Mouse (Mus musculus) heart, adult 18-20 months (tissue): Measurements from ENCODE around the gene Prkg1. TPM values are rescaled to one million over a fixed set of nuclear protein-coding genes. Genes with fewer than 3 reads are reported as not detected.

Experiments used
- DNase-seq, 2 experiments: peaks; one replicate each; pipeline ENCODE4 v3.0.0; 2021 to 2022; ENCODE audit warnings: mixed read lengths in 1 of 2
- total RNA-seq, 2 experiments: library from RNA; stranded (reverse); gene quantifications; 2 replicates each; pipeline ENCODE4 v1.2.3; 2021

Gene Prkg1
- total RNA-seq, 2 experiments from 2014 or later: 11.2 to 11.5 TPM

GRCm38 (mm10) chr19:30843052-30843564, 921.7 kb downstream of the Prkg1 start:
- peak; percentile 27 to 33 for DNase-seq

GRCm38 (mm10) chr19:30842640-30843039, 922.2 kb downstream of the Prkg1 start:
- DNase-seq: no peak

GRCm38 (mm10) chr19:30833045-30833651, 931.7 kb downstream of the Prkg1 start:
- no peak for DNase-seq

GRCm38 (mm10) chr19:30829231-30829775, 935.5 kb downstream of the Prkg1 start:
- no peak for DNase-seq

DNA sequence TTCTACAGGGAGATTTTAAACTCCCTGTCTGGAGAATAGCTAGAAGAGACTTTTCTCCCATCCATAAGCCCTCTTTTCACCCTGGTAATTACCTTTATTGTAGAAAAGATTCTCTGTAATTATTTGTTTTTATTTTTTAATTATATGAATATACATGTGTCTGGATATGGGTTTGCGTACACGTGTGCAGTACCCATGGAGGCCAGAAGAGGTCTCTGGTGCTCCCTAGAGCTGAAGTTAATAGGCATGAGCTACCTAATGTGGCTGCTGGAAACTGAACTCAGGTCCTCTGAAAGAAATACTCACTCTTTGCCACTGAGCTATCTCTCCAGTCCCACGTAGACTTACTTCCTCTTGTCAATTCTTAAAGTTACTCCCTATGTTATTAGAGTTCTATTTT, 937.0 kb downstream of the Prkg1 start:
- DNase-seq: no peak

GRCm38 (mm10) chr19:30826106-30826505, 938.7 kb downstream of the Prkg1 start:
- peak in 1 of 2 experiments; percentile 33 for DNase-seq

GRCm38 (mm10) chr19:30815661-30816060, 949.2 kb downstream of the Prkg1 start:
- no peak for DNase-seq

GRCm38 (mm10) chr19:30806265-30806664, 958.6 kb downstream of the Prkg1 start:
- no peak for DNase-seq

DNA sequence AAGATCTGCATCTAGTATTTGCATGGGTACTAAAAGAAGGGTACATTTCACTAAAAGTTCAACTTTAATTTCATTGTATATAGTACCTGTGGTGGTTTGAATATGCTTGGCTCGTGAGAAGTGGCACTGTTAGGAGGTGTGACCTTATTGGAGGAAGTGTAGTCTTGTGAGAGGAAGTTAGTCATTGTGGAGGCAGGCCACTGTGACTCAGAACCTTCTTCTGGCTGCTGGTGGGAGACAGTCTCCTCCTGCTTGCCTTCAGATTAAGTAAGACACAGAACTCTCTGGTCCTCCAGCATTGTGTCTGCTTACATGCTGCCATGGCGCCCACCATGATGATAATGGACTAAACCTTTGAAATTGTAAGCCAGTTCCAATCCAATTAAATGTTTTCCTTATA, 984.0 kb downstream of the Prkg1 start:
- DNase-seq: no peak

- DNase-seq: no peak
These were observed 996.5 kb downstream of the Prkg1 start for GRCm38 (mm10) chr19:30768316-30768715.

DNA sequence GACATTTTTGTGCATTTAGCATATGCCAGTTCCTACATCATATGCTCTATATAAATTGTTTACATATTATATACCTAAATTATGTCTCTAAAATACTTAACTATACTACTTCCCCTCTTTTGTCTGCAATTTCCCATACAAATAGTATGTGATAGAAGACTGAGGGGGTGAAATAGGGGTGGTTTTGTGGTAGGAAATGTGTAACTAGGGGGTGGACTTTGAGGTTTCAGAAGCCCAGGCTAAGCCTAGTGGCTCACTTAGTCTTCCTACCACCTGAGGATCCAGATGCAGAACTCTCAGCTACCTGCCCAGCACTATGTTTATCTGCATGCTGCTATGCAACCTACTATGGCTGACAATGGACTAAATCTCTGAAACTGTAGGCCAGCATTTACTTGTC, 1020.4 kb downstream of the Prkg1 start:
- DNase-seq: no peak

GRCm38 (mm10) chr19:30699130-30699529, 1065.7 kb downstream of the Prkg1 start:
- DNase-seq: no peak

DNA sequence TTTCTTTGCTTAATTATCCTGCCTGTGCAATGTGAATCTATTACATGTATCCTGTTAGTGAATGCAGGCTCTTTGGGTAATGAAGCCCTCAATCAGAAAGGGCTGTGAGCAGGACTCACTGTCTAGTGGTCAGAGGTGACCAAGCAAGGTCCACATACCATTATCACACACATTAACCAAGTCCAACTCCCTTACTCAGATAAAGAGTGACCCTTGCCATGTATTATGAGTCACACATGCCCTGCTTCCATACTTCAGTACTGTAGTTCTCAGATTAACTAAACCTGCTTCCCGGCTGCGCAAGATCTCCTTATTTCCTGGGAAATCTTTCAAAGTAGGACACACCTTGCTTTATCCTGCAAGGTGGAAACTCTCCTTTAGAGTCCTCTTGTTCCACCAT, 1073.6 kb downstream of the Prkg1 start:
- DNase-seq: no peak

DNA sequence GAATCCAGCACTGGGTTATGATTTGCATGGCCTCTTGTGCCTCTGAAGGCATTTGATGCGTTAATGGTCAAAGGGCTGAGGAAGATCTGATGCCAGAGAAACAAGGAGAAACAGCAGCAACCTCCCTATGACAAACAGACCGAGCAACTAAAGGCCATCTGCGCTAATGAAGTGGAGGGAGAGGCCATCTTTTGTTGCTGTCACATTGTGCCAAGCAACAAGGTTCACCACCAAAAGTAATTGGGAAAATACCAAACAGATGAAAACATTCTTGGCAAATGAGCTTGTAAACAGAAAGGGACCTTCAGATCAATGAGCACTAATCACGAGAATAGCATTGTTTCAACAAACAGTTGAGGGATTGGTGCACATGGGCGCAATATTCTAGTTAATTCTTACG, 1074.1 kb downstream of the Prkg1 start:
- DNase-seq: no peak

DNA sequence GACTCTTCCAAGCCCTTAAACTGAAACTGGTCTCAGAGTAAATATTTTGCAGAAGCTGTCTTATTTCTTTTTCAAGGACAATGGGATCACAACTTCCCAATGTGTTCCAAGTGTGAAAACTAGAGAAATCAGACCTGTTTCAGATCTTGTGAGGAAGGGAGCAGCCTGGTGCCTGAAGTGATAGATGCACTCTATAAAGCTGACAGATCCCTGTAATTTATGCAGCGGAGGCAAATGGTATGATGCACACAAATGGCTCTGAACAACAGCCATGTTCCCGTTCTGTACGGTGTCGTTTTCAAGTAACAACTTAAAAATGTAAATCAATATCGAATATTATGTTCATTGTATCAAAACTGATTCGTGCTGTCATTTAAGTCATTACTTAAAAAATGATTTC, 1076.9 kb downstream of the Prkg1 start:
- DNase-seq: no peak

DNA sequence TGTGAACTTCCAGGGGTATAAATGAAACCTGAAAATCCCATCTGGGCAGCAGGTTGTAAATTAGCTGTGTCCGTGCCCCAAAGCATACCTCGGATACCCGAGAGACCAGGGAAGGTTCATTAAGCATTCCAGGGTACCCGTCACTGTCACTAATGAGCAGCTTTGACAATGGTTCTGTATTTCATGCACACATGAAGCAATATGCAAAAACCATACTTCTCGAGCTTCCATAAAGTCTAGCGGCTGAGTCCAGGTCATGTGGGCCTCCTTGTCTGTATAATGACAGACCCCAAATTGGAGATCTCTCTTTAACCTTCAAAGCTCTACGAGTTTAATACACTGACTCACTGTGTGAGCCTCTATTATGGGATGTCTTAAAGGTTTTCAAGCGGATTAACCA, 1088.5 kb downstream of the Prkg1 start:
- no peak for DNase-seq

GRCm38 (mm10) chr19:30664269-30664668, 1100.6 kb downstream of the Prkg1 start:
- DNase-seq: peak; percentile 30 to 82

GRCm38 (mm10) chr19:30642629-30643170, 1122.1 kb downstream of the Prkg1 start:
- DNase-seq: no peak

DNA sequence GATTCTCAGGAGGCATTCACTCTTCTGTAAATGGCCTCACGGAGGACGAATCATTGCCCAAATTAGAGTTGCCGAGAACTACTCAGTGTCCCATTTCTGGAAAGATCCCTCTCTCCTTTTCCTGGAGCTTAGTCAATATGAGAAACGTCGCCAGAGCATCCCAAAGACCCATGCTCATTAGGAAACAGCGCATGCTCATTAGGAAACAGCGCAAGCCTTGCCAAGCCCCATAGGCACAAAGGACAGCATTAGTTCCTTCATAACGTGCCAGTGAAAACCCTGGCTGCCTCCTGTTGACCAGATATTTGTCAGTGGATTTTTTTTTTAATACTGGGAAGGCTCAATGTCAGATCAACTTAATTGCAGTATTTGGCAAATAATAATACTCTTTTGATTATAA, 1127.4 kb downstream of the Prkg1 start:
- DNase-seq: no peak

DNA sequence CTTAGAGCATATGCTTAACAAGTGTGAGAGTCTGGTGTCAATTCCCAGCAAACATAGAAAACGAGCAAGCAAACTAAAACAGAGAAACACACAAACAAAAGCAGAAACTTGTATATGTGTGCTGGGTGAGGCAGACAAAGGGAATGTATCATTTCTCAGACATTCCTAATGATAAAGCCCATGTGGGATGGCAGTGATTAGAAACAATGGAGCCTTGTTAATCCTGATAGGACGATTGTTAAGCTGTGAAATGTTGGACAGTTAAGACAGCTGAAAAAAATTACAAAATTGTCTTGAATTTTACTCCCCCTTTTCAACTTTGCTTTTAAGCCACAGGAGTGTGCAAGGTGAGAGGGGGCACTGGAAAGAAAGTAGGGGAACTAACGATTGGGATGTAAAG, 1133.8 kb downstream of the Prkg1 start:
- no peak for DNase-seq

GRCm38 (mm10) chr19:30626036-30626435, 1138.8 kb downstream of the Prkg1 start:
- DNase-seq: no peak

- peak; percentile 54 to 56 for DNase-seq
These were observed 1139.4 kb downstream of the Prkg1 start for GRCm38 (mm10) chr19:30625391-30625790.

DNA sequence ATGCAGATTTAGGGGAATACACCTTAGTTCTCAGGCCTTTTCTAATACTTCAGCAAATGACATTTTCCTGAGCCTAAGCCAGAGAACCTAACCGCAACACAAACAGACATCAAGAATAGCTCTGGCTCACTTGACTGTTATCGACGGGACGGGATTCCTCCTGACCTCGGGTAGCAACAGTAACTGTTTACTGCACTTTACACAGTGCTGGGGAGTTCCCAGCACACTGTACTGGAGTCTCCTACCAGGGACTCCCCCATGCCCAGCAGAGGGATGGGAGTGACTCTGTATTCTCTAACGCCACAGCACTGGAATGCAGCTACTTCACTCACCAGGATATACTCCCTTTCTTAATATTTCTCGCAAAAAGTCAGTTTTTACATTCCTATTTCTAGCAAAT, 1141.2 kb downstream of the Prkg1 start:
- peak; percentile 45 to 53 for DNase-seq
